Mouse (Mus musculus): ENCODE measurements at regions not wholly inside any gene's neighbourhood (a gene's known extent, or its start where the extent isn't known, plus 50 kb on each side); places are given as distances from the start of the nearest gene placed in this dataset.
A peak's percentile ranks its signal among the peaks of the same experiment; 100 is the strongest.

DNA sequence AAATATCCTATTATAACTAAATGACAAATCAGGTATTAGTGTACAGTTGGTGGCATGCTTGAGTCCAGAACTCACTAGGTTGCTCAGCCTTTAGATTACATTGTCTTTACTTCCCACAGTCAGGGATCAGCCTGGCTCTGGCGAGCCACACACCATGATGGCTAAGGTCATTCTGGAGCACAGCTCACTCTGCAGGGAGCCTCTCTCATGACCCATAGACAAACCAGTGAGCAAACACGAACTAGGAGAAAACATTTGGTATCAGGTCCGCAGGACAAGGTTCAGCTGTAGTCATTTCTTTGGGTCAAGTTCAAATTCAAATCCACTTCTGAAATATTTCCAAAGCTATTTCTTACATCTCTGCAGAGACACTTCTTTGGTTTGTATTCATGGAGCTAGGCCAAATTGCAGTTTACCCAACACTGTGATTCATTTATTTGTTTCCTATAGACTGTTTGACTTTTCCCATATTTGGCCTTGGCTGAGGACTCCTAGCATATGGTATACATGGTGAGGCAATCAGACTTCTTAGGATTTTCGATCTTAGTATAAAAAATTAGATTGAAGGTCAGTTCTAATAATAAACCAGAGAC, 64.5 kb upstream of the Eed start:
- no peak for DNase-seq (ENCODE audit: low spot score in 2 of 2)
- no peak overlapping the region for H3K27ac ChIP-seq
- no peak for TF ChIP-seq CTCF (conservative IDR thresholded peaks at IDR 0.05)
- no peak overlapping the region for H3K4me3 ChIP-seq

GRCm38 (mm10) chr7:90046228-90046627, 65.4 kb upstream of the Eed start:
- H3K27ac ChIP-seq: no peak overlapping the region
- DNase-seq (ENCODE audit: low spot score in 2 of 2): no peak
- no peak for TF ChIP-seq CTCF (conservative IDR thresholded peaks at IDR 0.05)
- H3K4me3 ChIP-seq: no peak overlapping the region

GRCm38 (mm10) chr7:90046862-90047261, 66.1 kb upstream of the Eed start:
- H3K27ac ChIP-seq: no peak overlapping the region
- no peak for DNase-seq (ENCODE audit: low spot score in 2 of 2)
- TF ChIP-seq CTCF (conservative IDR thresholded peaks at IDR 0.05): no peak
- no peak overlapping the region for H3K4me3 ChIP-seq

- no peak overlapping the region for H3K27ac ChIP-seq
- no peak for DNase-seq (ENCODE audit: low spot score in 2 of 2)
- H3K4me3 ChIP-seq: no peak overlapping the region
- TF ChIP-seq CTCF (conservative IDR thresholded peaks at IDR 0.05): no peak
Observed at GRCm38 (mm10) chr7:90048401-90049307, 67.9 kb upstream of the Eed start.

DNA sequence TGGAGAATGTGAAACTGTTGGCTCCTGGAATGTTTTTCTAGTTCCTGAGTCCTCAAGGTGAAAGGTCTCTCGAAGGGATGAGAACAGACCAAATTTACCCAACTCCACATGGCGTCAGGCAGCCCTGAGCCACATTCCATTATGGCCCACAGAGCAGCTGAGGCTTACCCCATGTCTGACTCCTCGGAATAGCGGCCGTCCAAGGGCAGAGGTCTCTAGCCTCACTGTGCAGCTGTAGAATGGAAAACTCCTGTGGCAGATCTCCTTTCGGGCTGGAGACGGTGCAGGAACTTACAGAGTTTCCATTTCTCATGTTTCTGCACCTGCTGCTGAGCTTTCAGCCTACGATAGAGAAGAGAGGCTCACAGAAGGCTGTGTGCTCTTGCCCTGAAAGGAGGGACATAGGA, 69.1 kb upstream of the Eed start:
- no peak for TF ChIP-seq CTCF (conservative IDR thresholded peaks at IDR 0.05)
- DNase-seq (ENCODE audit: low spot score in 2 of 2): no peak
- Histone ChIP-seq H3K27ac (no peak overlapping the region), H3K4me3 (no peak overlapping the region)

- H3K27ac ChIP-seq: peak overlapping the region; percentile 49
- TF ChIP-seq CTCF (conservative IDR thresholded peaks at IDR 0.05): no peak
- no peak for DNase-seq (ENCODE audit: low spot score in 2 of 2)
- H3K4me3 ChIP-seq: no peak overlapping the region
Observed at GRCm38 (mm10) chr7:90054795-90055511, 74.2 kb upstream of the Eed start.

- no peak overlapping the region for H3K4me3 ChIP-seq
- TF ChIP-seq CTCF (conservative IDR thresholded peaks at IDR 0.05): no peak
- peak overlapping the region; percentile 33; the same call in 1 of the 2 replicates for H3K27ac ChIP-seq
- DNase-seq (ENCODE audit: low spot score in 2 of 2): no peak
Observed at GRCm38 (mm10) chr7:90057947-90058346, 72.1 kb upstream of the Picalm start.

GRCm38 (mm10) chr7:90058636-90059035, 71.4 kb upstream of the Picalm start:
- Histone ChIP-seq H3K27ac (peak overlapping the region; percentile 81), H3K4me3 (no peak overlapping the region)
- no peak for TF ChIP-seq CTCF (conservative IDR thresholded peaks at IDR 0.05)
- no peak for DNase-seq (ENCODE audit: low spot score in 2 of 2)

GRCm38 (mm10) chr7:90059249-90059628, 70.8 kb upstream of the Picalm start:
- no peak for DNase-seq (ENCODE audit: low spot score in 2 of 2)
- H3K27ac ChIP-seq: peak overlapping the region; percentile 81
- TF ChIP-seq CTCF (conservative IDR thresholded peaks at IDR 0.05): no peak
- no peak overlapping the region for H3K4me3 ChIP-seq

GRCm38 (mm10) chr7:90059629-90060301, 70.2 kb upstream of the Picalm start:
- Histone ChIP-seq H3K4me3 (no peak overlapping the region), H3K27ac (peak overlapping the region; percentile 81)
- no peak for TF ChIP-seq CTCF (conservative IDR thresholded peaks at IDR 0.05)
- no peak for DNase-seq (ENCODE audit: low spot score in 2 of 2)

DNA sequence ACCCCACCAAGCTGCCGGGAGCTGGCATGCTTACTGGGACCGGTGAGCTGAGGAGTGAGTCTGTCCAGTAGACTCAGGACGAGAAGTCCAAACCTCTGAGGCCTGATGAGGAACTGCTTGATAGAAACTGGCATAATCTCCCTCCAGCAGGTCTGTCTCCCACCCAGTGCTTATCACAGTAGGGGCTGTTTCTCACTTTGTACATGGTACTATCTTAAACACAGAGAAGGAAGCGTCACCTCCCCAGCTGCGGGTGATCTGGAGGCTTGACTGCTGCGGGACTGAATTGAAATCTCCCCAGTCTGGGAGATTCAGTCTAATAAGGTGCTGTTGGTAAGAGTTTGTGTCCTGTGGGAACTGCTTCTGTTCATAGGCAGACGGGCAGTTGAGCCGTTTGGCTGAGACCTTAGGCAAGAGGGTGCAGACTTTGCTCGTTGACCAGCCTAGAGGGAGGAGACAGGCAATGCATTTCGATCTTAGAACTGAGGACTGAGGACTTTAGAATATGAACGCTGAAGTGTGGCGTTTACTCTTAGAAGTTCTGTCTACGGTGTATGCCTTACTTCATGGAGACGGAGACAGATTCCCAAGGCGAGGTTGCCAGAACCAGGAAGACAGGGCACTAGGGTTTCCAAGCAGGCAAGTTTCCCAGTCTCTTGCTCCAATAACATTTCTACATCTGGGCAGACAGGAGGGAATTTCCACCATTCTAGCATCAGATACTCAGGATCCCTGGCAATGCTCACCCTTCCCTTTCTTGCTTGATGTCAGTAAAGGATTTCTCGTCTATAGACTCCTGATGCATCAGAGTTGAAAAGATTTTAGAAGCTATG, 69.5 kb upstream of the Picalm start:
- H3K27ac ChIP-seq: peak overlapping the region; percentile 81
- no peak for DNase-seq (ENCODE audit: low spot score in 2 of 2)
- no peak for TF ChIP-seq CTCF (conservative IDR thresholded peaks at IDR 0.05)
- no peak overlapping the region for H3K4me3 ChIP-seq

- H3K4me3 ChIP-seq: no peak overlapping the region
- no peak for TF ChIP-seq CTCF (conservative IDR thresholded peaks at IDR 0.05)
- H3K27ac ChIP-seq: peak overlapping the region; percentile 81
- no peak for DNase-seq (ENCODE audit: low spot score in 2 of 2)
Observed at GRCm38 (mm10) chr7:90061701-90062100, 68.3 kb upstream of the Picalm start.
